Mouse (Mus musculus) gastrocnemius, postnatal 36 days (tissue): ENCODE data around the gene Dazap2. TPM values are rescaled to one million over a fixed set of nuclear protein-coding genes. Genes with fewer than 3 reads are reported as not detected.

Experiments used
- DNase-seq, 2 experiments: peaks; one replicate each; pipeline ENCODE4 v3.0.0; 2022
- intact Hi-C: fragments of 180-260 bp; cut with DNase I; formaldehyde crosslinking; loops from one replicate; pipeline ENCODE4 v1.15.1; 2025
- microRNA-seq, 2 experiments: library from miRNA; unstranded; fragments of <30 nt; microRNA quantifications; one replicate each; pipeline ENCODE4 v1.2.0; 2021
- total RNA-seq, 2 experiments: library from RNA; stranded (reverse); gene quantifications; 2 replicates each; pipeline ENCODE4 v1.2.3; 2021

Dazap2 gene
- total RNA-seq, 2 experiments from 2014 or later, result 50.3 to 66.5 TPM

GRCm38 (mm10) chr15:100669337-100669736 is 54.2 kb downstream of the Dazap2 start, which contains the start of gene Bin2:
TSS of gene Bin2 (minus strand) at chr15:100669553.
- no peak for DNase-seq
- intact Hi-C loops, result no loop called here

DNA sequence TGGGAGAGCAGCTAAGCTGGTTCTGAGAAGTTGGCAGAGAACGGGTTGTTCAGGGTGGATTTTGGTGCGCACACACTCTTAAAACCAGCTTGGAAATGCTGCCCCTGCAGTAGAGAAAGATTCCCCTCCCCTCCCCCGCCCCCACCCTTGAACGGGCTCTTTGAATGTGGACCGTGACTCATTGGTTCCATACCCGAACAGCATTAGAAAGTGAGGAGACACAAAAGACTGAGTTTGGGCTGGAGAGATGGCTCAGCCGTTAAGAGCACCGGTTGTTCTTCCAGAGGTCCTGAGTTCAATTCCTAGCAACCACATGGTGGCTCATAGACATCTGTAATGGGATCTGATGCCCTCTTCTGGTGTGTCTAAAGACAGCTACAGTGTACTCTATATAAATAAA is 54.9 kb downstream of the Dazap2 start:
- intact Hi-C loops, result no loop called here
- DNase-seq, result no peak

Small RNA genes within 50 kb of the gene (microRNA-seq; reads per million reads assigned to microRNA genes)
- 0 reads per million in 2 experiments for gene Mir6961

Other genes starting within 250 kb of the Dazap2 start
- not detected for gene Gm5475, start 193.2 kb upstream of the Dazap2 start, total RNA-seq
- gene Slc11a2, start 190.3 kb upstream of the Dazap2 start, total RNA-seq, result 10 to 100 TPM; 37.5 to 48.9 TPM
- 1 to 10 TPM; 8.0 to 9.3 TPM for gene Letmd1, start 146.3 kb upstream of the Dazap2 start, total RNA-seq
- 1 to 10 TPM; 2.3 to 2.5 TPM for gene Csrnp2, start 119.9 kb upstream of the Dazap2 start, total RNA-seq
- 10 to 100 TPM in 1 of 2 experiments, 1 to 10 TPM in 1; 9.2 to 10.8 TPM for gene Tfcp2, start 63.3 kb upstream of the Dazap2 start, total RNA-seq
- gene Pou6f1, start 15.4 kb upstream of the Dazap2 start, total RNA-seq, result 10 to 100 TPM; 10.4 to 14.1 TPM
- gene Smagp, start 21.6 kb downstream of the Dazap2 start, total RNA-seq, result 1 to 10 TPM; 2.4 to 4.1 TPM
- gene Bin2, start 54.2 kb downstream of the Dazap2 start, total RNA-seq, result 1 to 10 TPM in 1 of 2 experiments, under 1 TPM in 1; 0.44 to 1.1 TPM
- not detected for gene Cela1, start 72.6 kb downstream of the Dazap2 start, total RNA-seq
- under 1 TPM; 0.17 to 0.20 TPM for gene Galnt6, start 114.0 kb downstream of the Dazap2 start, total RNA-seq
- 1 to 10 TPM; 1.6 to 2.0 TPM for gene Slc4a8, start 146.4 kb downstream of the Dazap2 start, total RNA-seq